Mouse (Mus musculus) G1E (cell line): Measurements from ENCODE around the gene Rbms1. TPM values are rescaled to one million over a fixed set of nuclear protein-coding genes. Genes with fewer than 3 reads are reported as not detected.
A peak's percentile ranks its signal among the peaks of the same experiment; 100 is the strongest.

Experiments used
- ATAC-seq: 2 replicates; pipeline ENCODE4 v1.8.0; 2016; ENCODE audit warnings: mild to moderate bottlenecking; ENCODE audit not compliant: insufficient number of reproducible peaks, poor library complexity, low FRiP score, severe bottlenecking; ENCODE audit errors: extremely low read depth
- DNase-seq: peaks from one replicate; pipeline ENCODE4 v3.0.0; 2012; ENCODE audit warnings: low spot score
- H3K27me3 ChIP-seq: 2 replicates; pipeline ENCODE4 v1.6.1; 2012; ENCODE audit warnings: mild to moderate bottlenecking, low read length, inconsistent platforms; ENCODE audit not compliant: insufficient read depth
- H3K36me3 ChIP-seq: replicated peaks from 2 replicates; pipeline ENCODE3; 2012; ENCODE audit warnings: mild to moderate bottlenecking, inconsistent platforms
- H3K4me1 ChIP-seq: 2 replicates; pipeline ENCODE4 v1.6.1; 2012; ENCODE audit warnings: low read depth, low read length, inconsistent platforms, mixed read lengths; ENCODE audit not compliant: insufficient read depth
- H3K4me3 ChIP-seq: 2 replicates; pipeline ENCODE4 v1.5.1; 2012; ENCODE audit warnings: low read depth, mild to moderate bottlenecking, inconsistent platforms, low read length, moderate library complexity, mixed read lengths
- H3K9me3 ChIP-seq: replicated peaks from 2 replicates; pipeline ENCODE4 v1.6.1; 2012; ENCODE audit warnings: inconsistent platforms
- CTCF ChIP-seq: IDR thresholded peaks from 2 replicates; pipeline ENCODE4 v1.5.1; 2012; ENCODE audit warnings: low read depth, low read length, inconsistent platforms, mixed read lengths
- GATA1 ChIP-seq: IDR thresholded peaks from 2 replicates; pipeline ENCODE4 v1.6.1; 2012; ENCODE audit warnings: borderline replicate concordance, low read length, inconsistent platforms, mixed read lengths
- GATA2 ChIP-seq: IDR thresholded peaks from 2 replicates; pipeline ENCODE4 v1.6.1; 2012; ENCODE audit warnings: low read depth, low read length, inconsistent platforms, borderline replicate concordance
- POLR2AphosphoS5 ChIP-seq: IDR thresholded peaks from 2 replicates; pipeline ENCODE4 v1.6.1; 2012; ENCODE audit warnings: low read depth, low read length, inconsistent platforms; ENCODE audit not compliant: insufficient replicate concordance
- TAL1 ChIP-seq: conservative IDR thresholded peaks from 2 replicates; pipeline ENCODE4 v1.6.1; 2012; ENCODE audit warnings: low read depth, low read length, inconsistent platforms, mixed read lengths
- polyA plus RNA-seq: library from polyadenylated mRNA; stranded (reverse); fragments of >175 nt; gene quantifications from 2 replicates; pipeline ENCODE4 v1.2.3, GENCODE M21; 2012
- total RNA-seq, 2 experiments: library from RNA; stranded (forward) in 1 of 2; stranded (reverse) in 1 of 2; fragments of 200-1000 nt in 1 of 2; fragments of >200 nt in 1 of 2; fragmentation: Nextera tagmentation in 1 of 2; gene quantifications; 2 replicates each; pipeline ENCODE4 v1.2.3; 2014 to 2017

Rbms1 gene
- total and polyA plus RNA-seq, 3 experiments = 61.7 to 109 (median 99.6) TPM

GRCm38 (mm10) chr2:60816307-60816706 lies 146.7 kb downstream of the Rbms1 start:
- TF ChIP-seq POLR2AphosphoS5 (no peak), TAL1 (no peak)
- DNase-seq (no peak), ATAC-seq (no peak)
- peaks cover 37% of the 10 kb centered on the region for H3K36me3 ChIP-seq
- H3K4me1 ChIP-seq = peaks cover 55% of the 10 kb centered on the region
- H3K27me3 ChIP-seq = no peaks in the 10 kb centered on the region
- no peaks in the 10 kb centered on the region for H3K9me3 ChIP-seq
- no peak overlapping the region for H3K4me3 ChIP-seq

GRCm38 (mm10) chr2:60814788-60815187 lies 148.2 kb downstream of the Rbms1 start:
- no peaks in the 10 kb centered on the region for H3K27me3 ChIP-seq
- peaks cover 39% of the 10 kb centered on the region for H3K36me3 ChIP-seq
- ATAC-seq (no peak), DNase-seq (no peak)
- TF ChIP-seq TAL1 (no peak), CTCF (no peak), GATA1 (no peak), POLR2AphosphoS5 (no peak), GATA2 (no peak)
- H3K4me3 ChIP-seq = no peak overlapping the region
- H3K4me1 ChIP-seq = peaks cover 63% of the 10 kb centered on the region
- H3K9me3 ChIP-seq = no peaks in the 10 kb centered on the region

- ATAC-seq (no peak), DNase-seq (no peak)
- Histone ChIP-seq H3K9me3 (no peaks in the 10 kb centered on the region), H3K36me3 (peaks cover 47% of the 10 kb centered on the region), H3K4me3 (no peak overlapping the region), H3K4me1 (peaks cover 67% of the 10 kb centered on the region), H3K27me3 (no peaks in the 10 kb centered on the region)
- TF ChIP-seq CTCF = no peak
- no peak for TF ChIP-seq TAL1
- TF ChIP-seq GATA1 = no peak
- TF ChIP-seq POLR2AphosphoS5 = no peak
- no peak for TF ChIP-seq GATA2
Measured at GRCm38 (mm10) chr2:60812949-60813348, 150.0 kb downstream of the Rbms1 start.

DNA sequence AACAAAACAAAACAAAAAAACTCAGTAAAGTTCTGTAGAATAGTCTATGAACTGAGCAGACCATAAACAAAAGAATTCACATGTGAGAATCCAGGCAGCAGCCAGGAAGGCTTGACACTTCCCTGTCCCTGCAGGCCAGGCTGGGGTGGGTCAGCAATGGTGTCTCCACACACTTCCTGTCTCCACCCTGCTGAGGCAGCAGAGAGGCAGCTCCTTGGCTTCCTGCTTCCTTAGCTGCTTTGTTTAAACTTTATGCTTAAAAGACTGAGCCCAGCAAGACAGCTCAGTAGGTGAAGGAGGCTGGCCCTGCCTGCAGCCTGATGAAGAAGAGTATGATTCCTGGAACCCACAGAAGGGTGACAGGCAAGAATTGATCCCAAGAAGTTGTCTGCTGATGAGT lies 152.4 kb downstream of the Rbms1 start:
- ATAC-seq (peak; percentile 92), DNase-seq (peak; percentile 73)
- Histone ChIP-seq H3K4me1 (peaks cover 66% of the 10 kb centered on the region), H3K36me3 (peaks cover 52% of the 10 kb centered on the region), H3K27me3 (no peaks in the 10 kb centered on the region), H3K4me3 (no peak overlapping the region; the same call in 1 of the 2 replicates), H3K9me3 (no peaks in the 10 kb centered on the region)
- no peak for TF ChIP-seq CTCF
- no peak for TF ChIP-seq GATA1
- no peak for TF ChIP-seq TAL1

DNA sequence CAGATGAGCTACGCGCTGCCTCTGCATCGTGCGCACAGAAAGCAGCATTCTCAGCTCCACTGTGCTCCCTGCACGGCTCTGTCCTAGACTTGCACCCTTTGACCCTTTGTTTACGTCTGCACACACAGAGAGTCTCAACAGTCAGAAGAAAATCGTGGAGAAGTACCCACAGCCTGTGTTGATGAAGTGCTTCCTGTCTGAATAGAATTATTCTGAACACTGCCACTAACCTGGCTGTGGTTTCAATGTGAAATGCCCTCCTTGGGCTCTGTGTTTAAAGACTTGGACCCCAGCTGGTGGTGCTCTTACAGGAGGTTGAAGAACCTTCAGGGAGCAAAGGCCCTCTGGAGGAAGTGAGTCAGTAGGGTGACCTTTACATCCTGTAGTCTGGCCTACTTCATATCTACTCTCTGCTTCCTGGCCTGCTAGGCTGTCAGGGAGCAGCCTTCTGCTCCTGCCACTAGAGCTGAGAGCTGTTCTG lies 153.5 kb downstream of the Rbms1 start:
- no peak overlapping the region for H3K4me3 ChIP-seq
- DNase-seq = no peak
- ATAC-seq = no peak
- H3K4me1 ChIP-seq = peaks cover 64% of the 10 kb centered on the region
- H3K9me3 ChIP-seq = no peaks in the 10 kb centered on the region
- no peaks in the 10 kb centered on the region for H3K27me3 ChIP-seq
- TF ChIP-seq TAL1 = no peak
- no peak for TF ChIP-seq POLR2AphosphoS5
- no peak for TF ChIP-seq CTCF
- no peak for TF ChIP-seq GATA1
- no peak for TF ChIP-seq GATA2
- H3K36me3 ChIP-seq = peaks cover 60% of the 10 kb centered on the region

GRCm38 (mm10) chr2:60808822-60809221 lies 154.2 kb downstream of the Rbms1 start:
- Histone ChIP-seq H3K27me3 (no peaks in the 10 kb centered on the region), H3K4me1 (peaks cover 64% of the 10 kb centered on the region), H3K36me3 (peaks cover 63% of the 10 kb centered on the region), H3K4me3 (no peak overlapping the region), H3K9me3 (no peaks in the 10 kb centered on the region)
- TF ChIP-seq POLR2AphosphoS5 (no peak), GATA2 (no peak), CTCF (no peak)
- no peak for DNase-seq
- ATAC-seq = no peak

- no peaks in the 10 kb centered on the region for H3K9me3 ChIP-seq
- no peaks in the 10 kb centered on the region for H3K27me3 ChIP-seq
- no peak for TF ChIP-seq POLR2AphosphoS5
- no peak for TF ChIP-seq GATA1
- no peak for TF ChIP-seq TAL1
- no peak for TF ChIP-seq CTCF
- no peak for TF ChIP-seq GATA2
- H3K4me1 ChIP-seq = peaks cover 63% of the 10 kb centered on the region
- peaks cover 66% of the 10 kb centered on the region for H3K36me3 ChIP-seq
- ATAC-seq (no peak), DNase-seq (no peak)
- H3K4me3 ChIP-seq = no peak overlapping the region
Measured at GRCm38 (mm10) chr2:60807341-60808195, 155.4 kb downstream of the Rbms1 start.
